Mouse (Mus musculus) kidney, embryonic 14.5 days (tissue): ENCODE measurements around the gene Birc2. TPM values are rescaled to one million over a fixed set of nuclear protein-coding genes. Genes with fewer than 3 reads are reported as not detected.

ENCODE experiments used
- ATAC-seq: fragments of 200-750 bp; cut with Nextera tagmentation; 2 replicates; pipeline ENCODE4 v1.8.0; 2017; ENCODE audit warnings: moderate number of reproducible peaks, mild to moderate bottlenecking, moderate TSS enrichment, moderate library complexity; ENCODE audit not compliant: low FRiP score, low TSS enrichment
- H3K27ac ChIP-seq: fragments of 300-500 bp; sonication (generic); 2 replicates; pipeline ENCODE4 v1.5.1; 2014; ENCODE audit warnings: low read depth, mild to moderate bottlenecking, low read length, moderate library complexity, mixed read lengths
- H3K27me3 ChIP-seq: fragments of 300-500 bp; sonication (generic); 2 replicates; pipeline ENCODE4 v1.6.1; 2014; ENCODE audit warnings: mild to moderate bottlenecking, low read length; ENCODE audit not compliant: control insufficient read depth, insufficient read depth
- H3K36me3 ChIP-seq: fragments of 300-500 bp; sonication (generic); 2 replicates; pipeline ENCODE4 v1.6.1; 2014; ENCODE audit warnings: low read length, mixed read lengths; ENCODE audit not compliant: control insufficient read depth, insufficient read depth
- H3K4me1 ChIP-seq: fragments of 300-500 bp; sonication (generic); 2 replicates; pipeline ENCODE4 v1.6.1; 2014; ENCODE audit warnings: low read length, mixed read lengths; ENCODE audit not compliant: control insufficient read depth, insufficient read depth
- H3K4me2 ChIP-seq: fragments of 300-500 bp; sonication (generic); replicated peaks from 2 replicates; pipeline ENCODE4 v1.6.1; 2014; ENCODE audit warnings: low read depth, mild to moderate bottlenecking, low read length
- H3K4me3 ChIP-seq: fragments of 300-500 bp; sonication (generic); 2 replicates; pipeline ENCODE4 v1.5.1; 2014; ENCODE audit warnings: mild to moderate bottlenecking, low read length
- H3K9ac ChIP-seq: fragments of 300-500 bp; sonication (generic); 2 replicates; pipeline ENCODE4 v1.6.1; 2014; ENCODE audit warnings: low read depth, mild to moderate bottlenecking, low read length, moderate library complexity
- H3K9me3 ChIP-seq: fragments of 300-500 bp; sonication (generic); 2 replicates; pipeline ENCODE4 v1.6.1; 2016; ENCODE audit warnings: low read length; ENCODE audit not compliant: control insufficient read depth
- WGBS: fragments of 180-500 bp; shearing (Covaris S2); extraction: QIAGEN DNeasy Blood & Tissue Kit; methylation state at CpG from one replicate; pipeline ENCODE4 v1.1.7; 2014; 5-methylcytosine and 5-hydroxymethylcytosine counted together
- polyA plus RNA-seq: library from polyadenylated mRNA; unstranded; fragments of >200 nt; fragmentation: Nextera tagmentation; extraction: Ambion mirVana; gene quantifications from 2 replicates; pipeline ENCODE4 v1.2.1, GENCODE M21; 2014

Birc2 gene
- polyA plus RNA-seq = 30.3 and 41.7 TPM in 2 replicates

DNA sequence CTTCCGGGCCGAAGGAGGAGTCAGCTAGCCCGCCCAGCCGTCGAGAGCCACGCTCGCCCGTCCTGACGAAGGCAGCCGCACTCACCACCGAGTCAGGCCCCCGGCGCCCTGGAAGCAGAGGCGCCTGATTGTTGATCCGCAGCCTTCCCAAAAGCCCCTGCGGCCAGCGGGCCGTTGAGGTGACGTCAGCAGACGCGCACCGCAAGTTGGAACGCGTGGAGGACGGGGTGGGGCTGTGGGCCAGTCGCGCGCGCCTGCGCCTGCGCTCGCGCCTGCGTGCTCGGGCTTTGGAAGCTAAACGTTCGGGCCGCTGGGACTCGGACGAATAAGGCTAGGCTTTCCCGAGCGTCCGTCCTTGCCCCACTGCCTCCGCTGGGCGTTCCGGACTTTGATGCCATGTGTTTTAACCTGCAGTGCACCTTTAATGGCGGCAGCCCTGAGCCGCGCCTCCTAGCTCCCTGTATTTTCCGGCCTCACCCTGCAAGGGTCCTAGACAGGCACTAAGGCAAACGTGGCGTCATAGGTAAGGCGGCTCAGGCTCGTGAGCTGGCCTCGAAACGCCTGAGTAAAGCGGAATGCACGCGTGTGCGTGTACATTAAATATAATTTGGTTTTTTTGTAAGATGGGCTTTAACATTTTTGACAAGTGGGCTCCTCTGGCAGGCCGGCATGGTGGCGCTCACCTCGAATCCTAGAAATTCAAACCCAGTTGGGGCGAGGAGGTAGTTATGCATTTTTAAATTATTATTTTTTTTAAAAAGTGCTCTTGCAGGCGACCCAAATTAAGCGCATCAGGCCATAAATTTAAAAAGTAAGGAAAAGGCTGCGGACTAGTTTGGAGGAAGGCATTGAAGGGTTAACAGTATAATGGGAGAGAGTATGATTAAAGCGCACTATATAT is at the start of gene Birc2:
Gene Birc2 (minus strand): TSS at position 160 of the 901 bp plus-strand sequence.
- Histone ChIP-seq H3K9me3 (no peaks in the 10 kb centered on the region), H3K27me3 (no peaks in the 10 kb centered on the region), H3K27ac (peak within 1 kb of the TSS; percentile 98), H3K4me1 (peaks cover 7% of the 10 kb centered on the region; the same call in 1 of the 2 replicates), H3K36me3 (peaks cover 11% of the 10 kb centered on the region), H3K4me2 (peak within 1 kb of the TSS; percentile 74), H3K4me3 (peak within 1 kb of the TSS; percentile 50), H3K9ac (peak within 1 kb of the TSS; percentile 85)
- under 1% methylated on average over 67 of the region's 68 CpGs for WGBS
- ATAC-seq = peak; percentile 98

DNA sequence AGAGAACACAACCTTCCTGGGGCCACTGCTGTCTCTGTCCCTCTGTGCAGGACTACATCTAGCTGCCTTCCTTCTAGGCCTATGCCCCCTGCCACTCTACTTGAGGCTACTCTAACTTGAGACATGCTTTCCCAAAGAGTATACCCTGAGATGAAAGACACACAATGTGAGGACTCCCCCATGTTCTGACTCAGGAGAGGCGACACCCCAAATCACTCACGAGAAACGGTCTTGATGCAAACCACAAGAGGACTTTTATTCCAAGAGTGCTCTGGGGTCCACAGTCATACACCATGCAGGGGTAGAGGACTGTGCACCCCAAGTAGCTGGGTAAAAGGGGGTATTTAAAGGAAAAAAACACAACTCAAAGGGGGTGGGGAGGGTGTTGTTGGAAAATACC is 47.5 kb upstream of the Birc2 start:
- no peak for ATAC-seq
- Histone ChIP-seq H3K9me3 (peaks cover 4% of the 10 kb centered on the region; the same call in 1 of the 2 replicates), H3K4me2 (no peak overlapping the region), H3K4me3 (no peak overlapping the region), H3K27ac (no peak overlapping the region), H3K27me3 (no peaks in the 10 kb centered on the region), H3K4me1 (no peaks in the 10 kb centered on the region), H3K9ac (no peak overlapping the region), H3K36me3 (no peaks in the 10 kb centered on the region)
- WGBS = 98% methylated on average over 3 of the region's 3 CpGs

DNA sequence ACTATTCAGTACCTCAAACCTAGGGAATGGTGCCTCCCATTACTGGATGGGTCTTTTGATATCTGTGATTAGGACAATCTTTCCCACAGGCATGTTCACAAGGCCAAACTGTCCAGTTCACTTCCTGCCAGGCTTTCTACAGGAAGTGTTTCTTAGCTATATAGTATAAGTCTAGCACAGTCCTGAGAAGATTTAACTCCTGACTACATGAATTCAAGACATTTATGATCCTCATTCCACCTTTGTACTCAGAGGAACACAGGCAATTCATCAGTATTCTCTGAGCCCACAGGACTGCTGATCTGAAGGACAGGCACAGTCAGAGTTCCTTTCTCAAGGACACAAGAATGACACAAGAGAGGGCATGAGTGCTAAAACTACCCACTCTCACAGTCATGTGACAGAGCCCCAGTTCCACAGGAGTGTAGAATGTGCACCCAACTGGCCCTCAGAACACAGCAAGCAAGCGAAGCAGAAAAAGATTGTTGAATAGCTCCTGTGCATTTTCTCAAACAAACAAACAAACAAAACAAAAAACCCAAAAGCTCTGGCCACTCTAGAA is 45.5 kb upstream of the Birc2 start:
- Histone ChIP-seq H3K36me3 (no peaks in the 10 kb centered on the region), H3K9me3 (peaks cover 4% of the 10 kb centered on the region; the same call in 1 of the 2 replicates), H3K9ac (no peak overlapping the region), H3K4me1 (no peaks in the 10 kb centered on the region), H3K27ac (no peak overlapping the region), H3K4me3 (no peak overlapping the region), H3K27me3 (no peaks in the 10 kb centered on the region), H3K4me2 (no peak overlapping the region)
- 88% methylated on average over 1 of the region's 1 CpGs for WGBS
- no peak for ATAC-seq

DNA sequence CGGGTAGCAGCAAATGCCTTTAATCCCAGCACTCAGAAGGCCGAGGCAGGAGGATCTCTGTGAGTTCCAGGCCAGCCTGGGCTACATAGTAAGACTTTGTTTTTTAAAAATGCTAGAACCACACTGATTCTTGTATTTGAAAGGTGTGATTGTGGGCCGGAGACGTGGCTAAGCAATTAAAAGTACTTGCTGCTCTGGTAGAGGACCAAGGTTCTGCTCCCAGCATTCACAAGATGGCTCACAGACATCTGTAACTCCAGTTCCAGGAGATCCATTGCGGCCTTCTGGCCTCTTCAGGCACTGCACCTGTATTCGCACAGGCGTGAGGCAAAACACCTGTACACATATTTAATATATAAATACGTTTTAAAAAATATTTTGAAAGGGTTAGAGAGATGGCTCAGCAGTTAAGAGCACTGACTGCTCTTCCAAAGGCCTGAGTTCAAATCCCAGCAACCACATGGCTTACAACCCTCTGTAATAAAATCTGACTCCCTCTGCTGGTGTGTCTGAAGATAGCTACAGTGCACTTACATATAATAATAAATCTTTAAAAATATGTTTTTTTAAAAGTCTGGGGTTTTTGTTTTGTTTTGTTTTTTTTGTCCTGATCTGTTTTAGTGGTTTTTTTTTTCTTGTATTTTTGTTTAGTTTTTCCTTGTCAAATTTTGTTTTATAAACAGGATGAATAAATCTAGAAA is 36.8 kb upstream of the Birc2 start:
- H3K4me1 ChIP-seq = no peaks in the 10 kb centered on the region
- no peaks in the 10 kb centered on the region for H3K36me3 ChIP-seq
- WGBS = 91% methylated on average over 8 of the region's 8 CpGs
- no peak for ATAC-seq
- no peak overlapping the region for H3K4me3 ChIP-seq
- H3K9me3 ChIP-seq = no peaks in the 10 kb centered on the region
- H3K27ac ChIP-seq = no peak overlapping the region
- H3K27me3 ChIP-seq = no peaks in the 10 kb centered on the region
- peak overlapping the region; percentile 82; the same call in 1 of the 2 replicates for H3K4me2 ChIP-seq
- no peak overlapping the region for H3K9ac ChIP-seq

DNA sequence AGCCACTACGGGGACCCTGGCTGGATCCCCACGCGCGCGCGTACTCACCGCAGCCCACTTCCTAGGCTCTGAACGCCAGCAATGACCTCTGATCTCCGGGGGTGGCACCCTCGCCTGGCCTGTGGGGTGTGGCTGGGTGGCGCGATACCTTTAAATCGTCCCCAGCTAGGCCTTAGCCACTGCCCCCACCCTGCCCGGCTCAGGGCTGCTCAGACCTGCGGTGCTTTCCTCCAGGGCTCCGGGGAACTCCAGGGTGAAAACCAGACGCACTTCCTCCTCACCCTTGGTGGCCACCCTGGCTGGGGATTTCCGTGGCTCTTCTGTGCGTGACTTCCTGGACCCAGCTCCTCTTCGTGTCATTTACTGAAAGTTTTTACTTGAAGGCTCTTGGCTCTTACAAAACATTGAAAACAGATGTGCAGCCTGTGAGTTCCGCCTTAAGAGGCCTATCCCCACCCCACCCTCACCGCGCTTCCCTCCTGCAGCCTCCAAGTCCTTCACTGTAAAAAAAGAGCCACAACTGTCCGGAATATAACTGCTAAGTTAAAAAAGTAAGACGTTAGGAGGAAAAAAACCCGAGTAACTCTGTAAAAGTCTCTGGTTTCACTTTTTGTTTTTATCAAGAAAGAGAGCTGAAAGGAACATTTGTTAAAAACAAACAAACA is 36.0 kb upstream of the Birc2 start, which contains the start of gene Birc3:
Gene Birc3 (minus strand): TSS at position 412 of the 665 bp plus-strand sequence.
- Histone ChIP-seq H3K4me3 (peak within 1 kb of the TSS; percentile 56), H3K9me3 (no peaks in the 10 kb centered on the region), H3K36me3 (no peaks in the 10 kb centered on the region), H3K27me3 (no peaks in the 10 kb centered on the region), H3K4me2 (peak within 1 kb of the TSS; percentile 82), H3K4me1 (no peaks in the 10 kb centered on the region), H3K27ac (peak within 1 kb of the TSS; percentile 71), H3K9ac (peak within 1 kb of the TSS; percentile 78)
- ATAC-seq = peak; percentile 90
- WGBS = 5% methylated on average over 26 of the region's 26 CpGs

DNA sequence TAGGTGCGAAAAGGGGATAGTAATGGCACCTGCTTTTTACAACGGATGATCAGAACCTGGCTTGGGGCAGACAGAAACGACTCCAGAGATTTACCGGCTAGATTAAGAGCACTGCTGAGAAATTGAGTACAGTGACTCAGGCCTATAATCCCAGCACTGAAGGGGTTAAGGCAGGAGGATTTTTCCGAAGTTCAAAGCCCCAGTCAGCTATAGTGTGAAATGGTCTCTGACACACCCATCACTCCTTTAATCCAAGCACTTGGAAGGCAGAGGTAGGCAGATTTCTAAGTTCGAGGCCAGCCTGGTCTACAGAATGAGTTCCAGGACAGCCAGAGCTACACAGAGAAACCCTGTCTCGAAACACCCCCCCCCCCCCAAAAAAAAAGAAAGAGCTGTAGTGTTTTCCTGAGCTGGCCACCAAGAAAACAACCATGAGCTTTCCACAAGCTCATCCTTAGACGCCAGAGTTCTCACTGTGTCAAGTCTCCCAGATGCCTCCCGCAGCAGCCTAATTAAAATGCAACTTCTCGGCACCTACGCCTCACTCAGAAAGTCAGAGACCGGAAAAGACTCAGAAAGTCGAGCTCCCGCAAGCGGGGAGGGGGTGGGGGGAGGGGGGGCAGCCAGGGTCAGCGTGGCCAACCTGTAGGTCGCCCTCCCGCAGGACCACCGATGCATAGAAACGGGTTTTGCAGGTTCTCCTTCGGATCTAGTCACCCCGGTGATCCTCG is 35.3 kb upstream of the Birc2 start:
- H3K4me1 ChIP-seq = no peaks in the 10 kb centered on the region
- H3K9me3 ChIP-seq = no peaks in the 10 kb centered on the region
- H3K9ac ChIP-seq = peak overlapping the region; percentile 78
- H3K36me3 ChIP-seq = no peaks in the 10 kb centered on the region
- no peaks in the 10 kb centered on the region for H3K27me3 ChIP-seq
- peak overlapping the region; percentile 56 for H3K4me3 ChIP-seq
- ATAC-seq = peak; percentile 47; the same call in 1 of the 2 replicates
- H3K4me2 ChIP-seq = peak overlapping the region; percentile 82
- WGBS = 16% methylated on average over 22 of the region's 23 CpGs
- peak overlapping the region; percentile 71 for H3K27ac ChIP-seq

DNA sequence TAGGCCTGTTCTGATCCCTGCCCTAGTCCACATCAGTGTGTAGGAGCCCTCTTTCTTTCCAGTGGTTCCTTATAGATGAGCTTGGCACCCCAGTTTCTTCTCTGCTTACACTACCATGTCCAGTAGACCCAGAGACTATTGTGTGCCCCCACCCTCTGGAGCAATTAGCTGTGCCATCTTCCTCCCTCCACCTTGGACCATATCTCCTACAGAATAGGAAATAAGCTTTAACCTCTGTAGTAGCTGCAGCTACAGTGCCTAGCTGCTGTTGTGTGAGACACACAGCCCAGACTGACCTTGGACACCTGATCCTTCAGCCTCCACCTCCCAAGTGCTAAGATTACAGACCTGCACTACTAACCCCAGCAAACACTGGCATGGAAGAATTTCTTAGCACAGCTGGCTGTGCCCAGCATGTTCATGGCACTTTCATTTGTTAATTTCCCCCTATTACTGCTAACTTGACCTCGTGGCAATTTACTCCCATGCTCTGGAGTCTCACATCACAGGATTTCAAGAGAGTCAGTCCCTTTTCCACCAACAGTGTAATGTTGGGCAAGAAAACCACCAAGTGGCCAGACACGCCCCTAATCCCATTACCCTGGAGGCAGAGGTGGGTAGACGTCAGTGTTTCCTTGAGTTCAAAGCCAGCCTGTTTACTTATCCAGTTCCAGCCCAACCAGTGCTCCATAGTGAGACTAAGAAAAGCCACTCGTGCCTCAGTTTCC is 34.6 kb upstream of the Birc2 start:
- Histone ChIP-seq H3K4me3 (no peak overlapping the region), H3K27ac (peak overlapping the region; percentile 38)

More for the DNA sequence above, 34.6 kb upstream of the Birc2 start:
- no peaks in the 10 kb centered on the region for H3K27me3 ChIP-seq
- H3K9me3 ChIP-seq = no peaks in the 10 kb centered on the region
- H3K36me3 ChIP-seq = no peaks in the 10 kb centered on the region
- no peak overlapping the region for H3K4me2 ChIP-seq
- 45% methylated on average over 4 of the region's 4 CpGs for WGBS
- H3K4me1 ChIP-seq = no peaks in the 10 kb centered on the region
- no peak overlapping the region for H3K9ac ChIP-seq
- ATAC-seq = peak; percentile 82
